Mouse (Mus musculus): ENCODE measurements around the gene Defb25.

DNA sequence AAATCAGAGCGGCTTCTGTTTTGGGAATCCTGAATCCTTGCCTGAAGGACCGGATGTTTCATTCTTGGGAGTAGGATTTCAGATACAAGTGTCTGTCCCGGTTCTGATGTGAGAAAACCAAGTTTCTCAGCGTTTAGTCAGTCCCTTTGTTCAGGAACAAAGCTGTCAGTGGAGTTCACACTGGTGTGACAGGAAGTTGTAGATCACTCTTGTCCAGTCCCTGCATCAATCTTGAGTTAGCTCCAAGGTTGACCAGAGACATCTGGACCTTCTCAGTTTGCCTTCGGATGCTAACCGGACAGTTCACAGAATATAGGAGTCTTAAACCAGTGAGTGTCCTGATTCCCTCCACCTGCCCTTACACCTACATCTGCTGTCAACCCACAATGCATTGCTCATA is 15.1 kb downstream of the Defb25 start:
- no peak for TF ChIP-seq CTCF (conservative IDR thresholded peaks at IDR 0.05; ENCODE audit: low read length)
- no peak for TF ChIP-seq NANOG (IDR thresholded peaks at IDR 0.05; ENCODE audit: borderline replicate concordance, low read length)
- TF ChIP-seq POU5F1 (IDR thresholded peaks at IDR 0.05; ENCODE audit: borderline replicate concordance, low read length), result no peak

Measured in E14TG2a.4 (cell line).